Mouse (Mus musculus): ENCODE data around the gene Calm3. TPM values are rescaled to one million over a fixed set of nuclear protein-coding genes. Genes with fewer than 3 reads are reported as not detected.

Gene Calm3
- total and polyA plus RNA-seq, 3 experiments, result 294 to 623 (median 326) TPM

DNA sequence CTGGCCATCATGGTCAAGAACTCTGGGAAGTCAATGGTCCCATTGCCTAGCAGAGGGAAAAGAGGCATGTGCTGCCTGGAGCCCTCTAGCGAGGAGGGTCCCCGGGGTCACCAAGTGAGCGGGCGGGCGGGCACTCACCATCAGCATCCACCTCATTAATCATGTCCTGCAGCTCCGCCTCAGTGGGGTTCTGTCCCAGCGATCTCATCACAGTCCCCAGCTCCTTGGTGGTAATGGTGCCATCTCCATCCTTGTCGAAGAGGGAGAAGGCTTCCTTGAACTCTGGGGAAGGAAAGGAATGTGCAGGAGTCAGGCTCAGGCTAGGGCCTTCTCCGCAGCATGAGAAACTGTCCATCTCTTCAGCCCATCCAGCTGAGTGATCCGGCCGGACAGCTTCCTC is 6.5 kb downstream of the Calm3 start:
- no peak for DNase-seq (ENCODE audit: extremely low read depth)
- dilution Hi-C loops (cut with MboI; ENCODE audit: extremely low pct_ligation_motif_present, extremely low pct_unique_long_range_greater_than_20kb, low sequenced_read_pairs), result no loop called here
- peaks cover 29% of the 10 kb centered on the region for H3K79me2 ChIP-seq (replicated peaks; ENCODE audit: control insufficient read depth, extremely low read depth, insufficient read depth, poor library complexity, severe bottlenecking)
- no peak overlapping the region for H3K9ac ChIP-seq (ENCODE audit: insufficient read depth, low read depth)
- no peaks in the 10 kb centered on the region for H3K27me3 ChIP-seq (replicated peaks)
- no peak overlapping the region for H3K4me2 ChIP-seq (ENCODE audit: insufficient read depth, low read depth, poor library complexity, severe bottlenecking)
- peaks cover 62 to 95% of the 10 kb centered on the region in 2 experiments for H3K36me3 ChIP-seq (replicated peaks in 1 of 2; ENCODE audit: control insufficient read depth in 1 of 2, insufficient read depth in 1 of 2, low read length in 1 of 2)
- no peak overlapping the region for H3K27ac ChIP-seq (ENCODE audit: insufficient read depth, low read depth)
- H3K4me1 ChIP-seq (ENCODE audit: control insufficient read depth in 1 of 2, insufficient read depth in 2 of 2), result peaks cover 2 to 34% of the 10 kb centered on the region in 2 experiments
- TF ChIP-seq HCFC1 (IDR thresholded peaks at IDR 0.05; ENCODE audit: low read depth, low read length) (no peak), ZKSCAN1 (IDR thresholded peaks at IDR 0.05; ENCODE audit: borderline replicate concordance, low read depth, low read length) (no peak), USF1 (IDR thresholded peaks at IDR 0.05; ENCODE audit: low read depth, low read length) (no peak), NELFE (IDR thresholded peaks at IDR 0.05; ENCODE audit: low read depth, low read length) (no peak), TCF12 (IDR thresholded peaks at IDR 0.05; ENCODE audit: low read depth, low read length) (no peak), ZNF384 (IDR thresholded peaks at IDR 0.05; ENCODE audit: low read depth, low read length) (no peak), SIN3A (IDR thresholded peaks at IDR 0.05; ENCODE audit: low read length) (no peak), KAT2A (IDR thresholded peaks at IDR 0.05; ENCODE audit: insufficient replicate concordance, low read length) (no peak), EP300 (IDR thresholded peaks at IDR 0.05; ENCODE audit: low read length) (no peak), TBP (conservative IDR thresholded peaks at IDR 0.05; ENCODE audit: low read depth, low read length) (no peak)
- no peak overlapping the region for H3K4me3 ChIP-seq (replicated peaks in 1 of 3; ENCODE audit: low read depth in 2 of 3, low read length in 2 of 3, poor library complexity in 1 of 3)
- in situ Hi-C loops (cut with MboI; ENCODE audit: low pct_ligation_motif_present, low pct_unique_long_range_greater_than_20kb, low sequenced_read_pairs), result no loop called here
- no peaks in the 10 kb centered on the region for H3K9me3 ChIP-seq (replicated peaks; ENCODE audit: low read length)

DNA sequence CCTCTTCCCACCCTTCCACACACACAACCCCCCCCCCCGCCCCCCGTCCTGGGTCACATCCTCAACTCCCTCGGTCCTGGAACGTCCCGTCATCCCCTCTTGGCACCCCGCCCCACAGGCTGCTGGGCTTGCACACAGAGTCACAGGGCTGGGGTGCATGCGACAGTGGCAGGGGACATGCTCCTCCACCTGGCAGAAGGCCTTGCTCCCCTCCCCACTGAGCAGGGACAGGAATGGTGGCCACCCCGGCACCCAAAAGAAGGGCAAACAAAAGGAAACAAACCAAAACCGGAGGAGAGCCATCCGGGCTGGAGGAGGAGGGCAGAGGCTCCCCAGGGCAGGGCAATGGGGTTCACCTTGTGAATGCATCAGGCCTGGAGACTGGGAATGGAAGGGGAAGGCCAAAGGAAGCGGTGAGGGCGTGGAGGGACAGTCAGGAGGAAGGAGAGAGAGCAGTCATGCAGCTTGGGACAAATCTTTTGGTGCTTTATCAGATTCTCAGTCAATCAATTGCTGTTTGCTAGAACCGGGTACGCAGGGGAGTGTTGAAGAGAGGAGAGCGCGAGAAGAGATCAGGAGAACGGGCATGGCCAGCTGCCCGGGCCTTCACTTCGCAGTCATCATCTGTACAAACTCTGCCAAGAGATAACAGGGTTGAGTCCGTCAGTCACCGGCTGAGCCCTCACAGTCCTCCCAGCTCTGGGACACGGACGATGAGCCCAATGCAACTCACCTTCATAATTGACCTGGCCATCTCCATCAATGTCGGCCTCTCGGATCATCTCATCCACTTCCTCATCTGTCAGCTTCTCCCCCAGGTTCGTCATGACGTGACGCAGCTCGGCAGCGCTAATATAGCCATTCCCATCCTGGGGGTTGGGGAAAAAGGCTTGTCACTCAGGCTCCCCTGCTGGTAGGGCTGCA is 7.3 kb downstream of the Calm3 start:
- dilution Hi-C loops (cut with MboI; ENCODE audit: extremely low pct_ligation_motif_present, extremely low pct_unique_long_range_greater_than_20kb, low sequenced_read_pairs), result no loop called here
- H3K9ac ChIP-seq (ENCODE audit: insufficient read depth, low read depth), result no peak overlapping the region
- H3K27ac ChIP-seq (ENCODE audit: insufficient read depth, low read depth), result no peak overlapping the region
- H3K4me3 ChIP-seq (replicated peaks in 1 of 3; ENCODE audit: low read depth in 2 of 3, low read length in 2 of 3, poor library complexity in 1 of 3), result no peak overlapping the region
- peaks cover 21% of the 10 kb centered on the region for H3K79me2 ChIP-seq (replicated peaks; ENCODE audit: control insufficient read depth, extremely low read depth, insufficient read depth, poor library complexity, severe bottlenecking)
- no peak for TF ChIP-seq CHD2 (IDR thresholded peaks at IDR 0.05; ENCODE audit: low read length)
- TF ChIP-seq MAFK (IDR thresholded peaks at IDR 0.05; ENCODE audit: insufficient replicate concordance, low read length), result no peak
- TF ChIP-seq POLR2AphosphoS2 (IDR thresholded peaks at IDR 0.05; ENCODE audit: low read depth, low read length), result no peak
- TF ChIP-seq HCFC1 (IDR thresholded peaks at IDR 0.05; ENCODE audit: low read depth, low read length), result no peak
- no peak for TF ChIP-seq ELF1 (IDR thresholded peaks at IDR 0.05; ENCODE audit: low read depth, low read length)
- no peak for TF ChIP-seq ZMIZ1 (IDR thresholded peaks at IDR 0.05; ENCODE audit: low read depth, low read length)
- no peak for TF ChIP-seq POLR2A (IDR thresholded peaks at IDR 0.05; ENCODE audit: low read depth, low read length)
- TF ChIP-seq JUND (conservative IDR thresholded peaks at IDR 0.05; ENCODE audit: low read depth, low read length), result no peak
- no peak for TF ChIP-seq ZNF384 (IDR thresholded peaks at IDR 0.05; ENCODE audit: low read depth, low read length)
- no peak for TF ChIP-seq KAT2A (IDR thresholded peaks at IDR 0.05; ENCODE audit: insufficient replicate concordance, low read length)
- TF ChIP-seq ZC3H11A (IDR thresholded peaks at IDR 0.05; ENCODE audit: low read depth, low read length), result no peak
- TF ChIP-seq RAD21 (IDR thresholded peaks at IDR 0.05; ENCODE audit: low read depth, low read length), result no peak
- no peak for TF ChIP-seq USF1 (IDR thresholded peaks at IDR 0.05; ENCODE audit: low read depth, low read length)
- H3K4me2 ChIP-seq (ENCODE audit: insufficient read depth, low read depth, poor library complexity, severe bottlenecking), result no peak overlapping the region
- H3K4me1 ChIP-seq (ENCODE audit: control insufficient read depth in 1 of 2, insufficient read depth in 2 of 2), result peaks cover 0 to 31% of the 10 kb centered on the region in 2 experiments; a peak in 2 of 4 replicates
- H3K9me3 ChIP-seq (replicated peaks; ENCODE audit: low read length), result no peaks in the 10 kb centered on the region
- DNase-seq (ENCODE audit: extremely low read depth), result no peak
- in situ Hi-C loops (cut with MboI; ENCODE audit: low pct_ligation_motif_present, low pct_unique_long_range_greater_than_20kb, low sequenced_read_pairs), result no loop called here
- no peaks in the 10 kb centered on the region for H3K27me3 ChIP-seq (replicated peaks)
- H3K36me3 ChIP-seq (replicated peaks in 1 of 2; ENCODE audit: control insufficient read depth in 1 of 2, insufficient read depth in 1 of 2, low read length in 1 of 2), result peaks cover 62 to 93% of the 10 kb centered on the region in 2 experiments

Measured in CH12.LX (cell line).